Mouse (Mus musculus): ENCODE measurements around the gene Zhx3.

Zhx3 gene

DNA sequence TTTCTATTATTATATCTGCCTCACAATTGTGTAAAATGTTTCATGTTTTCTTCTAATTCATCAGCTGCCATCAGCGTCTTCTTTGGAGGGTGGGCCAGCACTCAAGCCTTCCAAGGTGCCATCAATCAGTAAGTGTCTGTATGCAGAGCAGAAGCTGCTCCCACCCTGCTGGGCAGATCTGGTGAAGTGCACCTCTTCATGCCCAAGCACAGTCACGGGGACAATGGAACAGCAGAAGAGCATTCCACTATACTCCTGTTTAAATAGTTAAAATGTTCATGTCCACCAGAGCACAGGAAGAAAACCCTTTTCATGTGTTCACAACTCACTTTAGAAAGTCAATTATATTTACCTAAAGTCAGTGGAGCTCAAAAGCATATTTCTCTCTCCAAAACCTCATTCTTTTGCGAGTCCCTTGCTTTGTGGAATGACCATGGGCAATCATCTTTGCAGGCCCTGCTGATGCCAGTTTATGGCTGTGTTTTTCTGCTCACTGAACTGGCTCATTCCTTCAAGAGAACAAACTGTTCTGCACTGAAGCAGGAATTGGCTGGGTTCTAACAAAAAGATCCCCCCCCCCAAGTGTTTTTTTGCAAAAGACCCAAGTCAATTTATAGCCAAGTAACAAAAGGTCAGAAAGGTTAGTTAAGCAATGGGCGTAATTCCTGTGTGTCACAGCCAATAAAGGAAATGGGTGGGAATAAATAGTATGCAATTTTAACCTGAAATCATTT is 67.8 kb downstream of the Zhx3 start:
- no peak for DNase-seq (ENCODE audit: low spot score in 2 of 2)

DNA sequence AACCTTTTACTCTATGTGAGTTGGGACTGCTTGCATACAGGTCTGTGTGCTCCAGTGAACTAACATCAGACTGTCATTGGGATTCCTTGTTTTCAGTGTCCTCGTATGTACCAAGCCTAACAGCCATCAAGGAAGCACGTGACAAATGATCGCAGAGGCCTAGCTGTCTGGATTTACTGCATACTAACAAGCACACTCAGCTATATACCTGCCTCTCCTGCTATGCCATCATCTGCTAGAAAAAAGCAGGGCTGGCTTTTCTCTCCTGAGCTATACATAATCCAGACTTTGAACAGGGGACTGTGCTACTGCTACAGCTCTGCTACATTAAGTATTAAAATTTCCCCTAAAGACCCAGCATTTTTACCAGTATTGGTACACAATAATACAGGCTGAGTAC is 70.5 kb downstream of the Zhx3 start:
- DNase-seq (ENCODE audit: low spot score in 2 of 2), result no peak

DNA sequence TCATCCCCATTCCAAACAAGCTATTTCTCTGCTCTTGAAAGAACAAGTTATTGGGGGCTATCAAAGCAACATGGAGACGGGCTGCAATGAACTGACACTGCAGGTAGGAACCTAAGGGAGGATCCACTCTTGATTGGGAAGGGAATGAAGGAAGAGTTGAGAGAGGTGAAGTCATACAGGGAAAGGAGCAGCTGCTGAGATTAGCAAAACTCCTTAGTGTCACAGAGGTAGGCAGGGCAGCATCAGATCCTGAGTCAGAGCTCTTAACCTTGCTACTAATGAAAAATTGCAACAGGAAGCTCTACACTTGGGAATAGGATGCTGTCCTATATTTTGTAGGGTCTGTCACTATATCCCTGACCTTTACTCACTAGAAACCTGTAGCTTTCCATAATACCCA is 71.8 kb downstream of the Zhx3 start:
- DNase-seq (ENCODE audit: low spot score in 2 of 2), result no peak

DNA sequence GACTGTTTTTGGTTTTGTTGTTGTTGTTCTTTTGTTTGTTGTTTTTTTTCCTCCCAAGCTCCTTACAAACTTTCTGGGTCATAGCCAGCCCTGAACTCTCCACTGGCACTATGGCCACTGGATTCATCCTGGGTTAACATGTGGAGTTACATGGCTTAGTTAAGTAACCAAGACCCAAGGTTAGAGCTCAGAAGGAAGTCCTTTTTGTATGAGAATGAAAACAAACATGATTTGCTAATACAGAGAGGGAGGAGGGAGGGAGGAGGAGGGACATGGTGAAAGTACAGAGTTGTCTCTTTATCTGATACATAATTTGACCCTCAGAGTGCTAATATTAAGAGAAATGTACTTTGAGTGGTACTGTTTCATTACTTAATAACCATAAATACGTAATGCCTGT is 74.6 kb downstream of the Zhx3 start:
- DNase-seq (ENCODE audit: low spot score in 2 of 2), result no peak

DNA sequence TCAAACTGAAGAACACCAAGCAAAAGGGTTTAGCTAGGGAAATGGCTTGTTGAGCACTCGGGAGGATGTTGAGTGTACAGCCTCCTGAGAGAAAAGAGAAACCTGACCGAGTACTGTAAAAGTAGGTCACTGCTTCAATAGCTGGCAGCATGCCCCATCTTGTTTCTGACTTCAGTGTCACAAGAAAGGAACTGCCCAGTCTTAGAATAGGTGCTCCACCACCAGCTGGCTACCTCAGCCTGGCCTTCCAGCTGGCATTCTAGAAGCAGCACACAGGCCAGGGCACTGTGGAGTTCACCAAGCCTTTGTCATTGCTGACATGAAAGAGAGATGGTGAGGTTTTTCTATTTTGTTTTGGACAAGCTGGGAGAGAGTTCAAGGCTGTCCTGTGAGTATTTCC is 75.8 kb downstream of the Zhx3 start:
- no peak for DNase-seq (ENCODE audit: low spot score in 2 of 2)

DNA sequence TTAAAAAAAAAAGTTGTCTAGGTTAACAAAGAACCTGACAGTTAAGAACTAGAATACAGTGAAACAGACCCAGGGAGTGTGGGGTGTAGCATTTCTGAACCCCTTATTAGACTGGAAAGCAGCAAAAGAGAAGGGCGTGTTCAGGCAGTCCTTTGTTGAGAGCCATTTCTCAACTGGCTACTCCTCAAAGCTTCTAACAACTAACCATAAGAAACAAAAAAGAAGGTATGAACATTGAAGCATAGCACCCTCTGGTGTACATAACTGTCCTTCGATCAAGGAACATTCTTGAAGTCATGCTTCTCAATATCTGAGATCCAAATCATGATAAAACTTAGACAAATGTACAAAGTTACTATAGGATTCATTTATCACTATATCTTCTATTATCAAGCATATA is 79.7 kb downstream of the Zhx3 start:
- no peak for DNase-seq (ENCODE audit: low spot score in 2 of 2)

DNA sequence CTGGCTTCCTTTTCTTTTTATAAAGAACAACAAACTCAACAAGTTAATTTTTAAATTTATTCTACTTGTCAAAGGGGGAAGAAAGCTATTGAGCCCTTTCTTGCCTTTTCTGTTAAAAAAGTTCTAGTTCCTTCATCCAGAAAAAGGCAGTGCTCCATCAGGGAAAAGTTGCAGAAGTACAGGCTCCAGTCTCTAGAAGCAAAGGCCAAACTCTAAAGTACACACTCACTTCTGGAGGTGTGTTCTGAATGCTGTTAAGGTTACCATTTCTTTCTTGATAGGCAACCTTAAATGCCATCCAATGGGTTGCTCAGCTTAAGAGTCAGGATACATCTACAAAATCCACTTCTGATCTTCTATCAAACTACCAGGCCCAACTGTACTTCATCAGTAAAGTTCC is 83.1 kb downstream of the Zhx3 start:
- DNase-seq (ENCODE audit: low spot score in 2 of 2), result no peak

DNA sequence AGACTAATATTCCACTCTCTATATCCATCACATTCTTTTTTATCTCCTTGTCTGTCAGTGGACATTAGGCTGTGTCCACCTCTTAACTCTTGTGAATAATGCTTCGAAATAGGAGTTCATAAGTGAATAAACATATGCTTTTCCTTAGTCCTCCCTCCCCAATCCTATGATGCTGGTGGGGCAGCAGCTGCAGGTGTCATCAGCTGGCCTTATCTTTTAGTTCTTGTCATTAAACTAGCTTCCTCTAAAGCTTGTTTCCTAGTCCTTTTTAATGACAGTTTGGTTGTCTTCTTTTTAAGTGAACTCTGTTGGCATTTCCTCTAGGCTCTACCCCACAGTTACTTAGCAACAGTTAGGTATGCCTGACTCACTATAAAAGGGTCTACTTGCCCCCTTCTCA is 83.8 kb downstream of the Zhx3 start:
- DNase-seq (ENCODE audit: low spot score in 2 of 2), result no peak

DNA sequence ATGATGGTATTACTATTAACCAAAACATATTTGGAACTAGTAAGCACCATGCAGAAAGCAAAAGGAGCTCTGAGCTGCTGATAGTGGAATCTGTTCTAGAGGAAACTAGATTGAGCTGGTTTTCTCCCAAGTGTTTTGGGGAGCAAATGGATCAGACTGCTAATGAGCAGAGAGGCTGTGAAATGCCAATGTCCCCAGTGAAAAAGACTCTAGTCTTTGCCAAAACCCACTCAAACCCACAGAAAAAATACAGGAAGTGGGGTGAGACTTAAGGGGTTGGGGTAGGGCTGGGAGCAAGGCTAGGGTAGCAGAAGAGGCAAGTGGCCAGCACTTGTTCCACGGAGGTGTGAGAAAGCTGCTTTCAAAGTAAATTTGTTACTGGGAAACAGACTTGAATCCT is 86.5 kb downstream of the Zhx3 start:
- DNase-seq (ENCODE audit: low spot score in 2 of 2), result no peak

DNA sequence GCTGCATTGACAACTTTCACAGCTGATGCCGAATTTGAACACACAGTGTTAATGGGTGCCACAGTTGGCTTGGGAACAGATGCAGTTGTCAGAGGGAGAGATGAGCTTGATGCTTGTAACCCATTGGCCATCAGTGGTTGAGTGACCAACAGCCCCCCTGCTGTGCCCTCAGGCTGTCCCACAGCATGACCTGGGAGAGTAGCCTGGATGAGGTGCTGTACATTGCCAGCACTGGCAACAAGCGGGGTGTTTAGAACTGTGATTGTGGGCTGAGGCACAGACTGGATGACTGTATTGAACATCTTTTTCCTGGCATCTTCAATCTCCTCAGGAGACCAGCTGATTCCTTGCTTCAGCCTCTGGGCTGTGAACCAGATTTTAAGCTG is 92.0 kb downstream of the Zhx3 start:
- DNase-seq (ENCODE audit: low spot score in 2 of 2), result no peak

DNA sequence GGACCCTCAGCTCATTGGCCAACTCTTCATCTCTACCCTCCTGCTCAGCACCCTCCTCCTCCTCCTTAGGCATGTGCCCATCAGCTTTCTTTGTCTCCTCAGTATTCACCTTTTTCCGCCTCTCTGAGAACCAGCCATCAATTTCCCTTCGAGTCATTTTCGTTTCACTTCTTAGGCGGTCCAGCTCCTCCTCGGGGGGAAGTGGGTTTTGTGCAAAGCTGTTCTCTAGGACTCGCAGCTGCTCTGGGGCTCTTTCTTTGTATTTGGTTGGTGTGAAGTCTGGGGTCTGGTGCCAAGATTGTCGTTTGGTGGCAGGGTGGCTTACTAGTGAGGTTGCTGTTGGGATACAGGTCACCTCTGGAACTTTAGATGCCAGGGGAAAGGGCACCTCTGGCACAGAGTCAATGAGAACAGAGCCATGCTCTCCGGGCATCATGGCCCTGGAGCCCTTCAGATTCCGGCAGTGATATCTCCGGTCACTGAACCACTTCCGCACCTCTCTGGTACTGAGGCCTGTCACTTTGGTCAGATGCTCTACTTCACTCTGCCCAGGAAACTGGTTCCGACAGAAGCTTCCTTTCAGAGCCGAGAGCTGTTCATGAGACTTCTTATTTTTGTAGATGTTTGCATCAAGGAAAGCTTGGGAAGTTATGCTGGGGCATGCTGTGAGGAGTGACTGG is 92.5 kb downstream of the Zhx3 start:
- DNase-seq (ENCODE audit: low spot score in 2 of 2), result peak in 1 of 2 experiments; percentile 51

DNA sequence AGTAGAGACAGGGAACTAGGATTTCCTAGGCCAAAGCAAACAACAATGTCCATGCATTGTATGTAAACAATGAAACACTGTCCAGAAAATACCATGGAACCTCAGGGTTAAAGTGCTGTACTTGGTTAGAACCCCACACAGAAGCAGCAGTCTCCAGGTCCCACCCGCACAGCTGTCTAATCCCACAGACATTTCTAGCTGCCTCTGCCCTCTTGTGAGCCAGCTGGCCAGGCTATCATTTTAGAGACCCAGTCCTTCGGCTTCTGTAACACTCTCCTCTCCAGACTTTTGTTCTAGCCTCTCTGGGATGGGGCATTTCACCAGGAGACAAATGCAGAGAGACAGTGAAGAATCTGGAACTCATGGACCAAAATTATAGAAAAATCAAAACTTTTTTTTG is 94.8 kb downstream of the Zhx3 start:
- DNase-seq (ENCODE audit: low spot score in 2 of 2), result no peak

DNA sequence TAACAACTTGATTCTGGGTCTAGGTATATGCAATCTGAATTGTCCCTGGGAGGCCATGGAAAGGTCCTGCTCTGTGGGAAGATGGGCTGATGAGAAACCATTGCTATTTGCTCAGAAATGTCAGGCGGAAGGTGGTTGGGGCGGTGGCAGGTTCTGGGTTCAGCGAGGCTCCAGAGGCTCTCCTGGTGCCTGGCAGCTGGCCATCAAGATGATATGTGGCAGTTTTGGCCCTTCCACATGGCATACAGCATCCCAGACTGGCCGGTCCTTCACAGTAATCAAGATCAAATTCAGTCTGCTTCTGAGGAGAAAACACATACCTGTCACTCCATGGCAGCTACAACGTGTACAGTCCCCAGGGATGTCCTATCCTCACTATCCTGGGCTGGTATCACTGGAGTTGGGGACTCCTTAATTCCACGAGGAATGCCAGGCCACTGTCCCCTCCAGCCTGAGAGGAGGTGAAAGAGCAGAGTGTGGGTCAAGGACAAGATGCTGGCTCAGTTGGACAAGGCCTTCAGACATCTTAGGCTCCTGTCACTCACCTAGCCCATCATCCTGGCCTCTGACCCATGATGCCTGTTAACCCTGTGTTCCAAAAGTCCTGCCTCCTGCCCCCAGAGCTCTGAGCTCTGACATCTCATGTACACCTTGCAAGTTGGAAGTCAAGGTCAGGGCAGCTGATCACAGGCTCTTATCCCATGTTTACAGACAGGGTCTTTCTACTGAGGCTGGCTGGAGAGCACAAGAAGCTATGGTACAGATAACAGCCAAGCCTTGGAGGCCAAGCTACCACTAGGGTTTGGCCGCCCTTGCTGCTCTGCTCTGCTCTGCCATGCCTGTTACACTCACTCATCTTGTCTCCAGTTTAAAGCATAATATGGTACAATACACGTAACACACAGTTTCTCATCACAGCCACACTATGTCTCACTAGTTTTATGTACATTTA is 101.2 kb downstream of the Zhx3 start:
- no peak for DNase-seq (ENCODE audit: low spot score in 2 of 2)

DNA sequence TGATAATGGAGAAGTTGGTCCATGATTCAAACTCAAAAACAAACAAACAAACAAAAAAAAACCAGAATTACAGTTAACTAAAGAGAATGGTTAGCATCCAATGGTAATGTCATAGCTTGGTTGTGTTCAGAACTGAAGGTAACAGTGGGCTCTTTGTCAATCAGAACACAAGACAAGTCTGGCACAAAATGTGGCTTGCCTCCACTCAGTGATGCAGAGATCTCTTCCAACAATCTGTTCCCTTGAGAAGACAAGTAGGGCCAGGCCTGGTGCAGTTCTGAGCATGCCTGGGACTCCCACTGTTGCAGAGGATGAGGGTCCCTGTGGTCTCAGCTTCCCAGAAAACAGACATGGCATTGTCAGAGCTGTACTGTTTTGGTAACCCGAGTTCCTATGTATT is 101.9 kb downstream of the Zhx3 start:
- no peak for DNase-seq (ENCODE audit: low spot score in 2 of 2)

DNA sequence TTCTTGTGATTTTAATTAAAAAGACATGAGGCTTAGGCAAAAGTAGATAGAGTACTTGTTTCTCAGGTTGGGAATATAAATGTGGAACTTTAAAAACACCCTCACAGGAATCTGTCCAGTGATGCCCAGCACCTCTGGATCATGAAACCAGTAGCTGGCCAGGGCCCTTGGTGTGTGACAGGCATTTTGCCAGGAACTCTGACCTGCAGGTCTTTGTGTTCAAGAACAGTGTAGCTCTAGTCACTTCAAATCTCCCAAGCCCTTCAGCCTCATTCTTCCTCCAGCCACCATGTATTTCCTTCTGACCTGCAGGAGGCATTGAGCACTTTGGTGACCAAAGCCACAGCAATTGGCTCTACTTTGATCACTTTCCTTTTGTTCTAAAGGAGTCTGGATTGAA is 102.4 kb downstream of the Zhx3 start:
- no peak for DNase-seq (ENCODE audit: low spot score in 2 of 2)

DNA sequence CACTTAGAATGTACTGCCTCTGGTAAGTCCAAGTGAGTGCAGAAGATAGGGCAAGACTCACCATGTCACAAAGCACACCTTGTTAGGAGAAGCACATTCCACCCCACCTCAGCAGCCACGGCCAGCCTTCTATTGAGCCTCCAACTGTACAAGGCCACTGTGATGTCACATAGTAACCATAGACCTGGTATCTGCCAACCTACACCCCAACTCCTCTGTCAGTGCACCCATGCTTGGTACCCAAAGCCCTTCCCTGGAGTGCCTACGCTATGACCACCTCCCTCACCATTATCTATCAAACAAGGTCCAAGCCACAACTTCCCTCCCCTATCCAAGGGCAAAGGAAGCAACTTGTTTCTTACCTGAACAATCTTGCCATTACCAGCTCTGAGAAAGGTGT is 103.8 kb downstream of the Zhx3 start:
- no peak for DNase-seq (ENCODE audit: low spot score in 2 of 2)

DNA sequence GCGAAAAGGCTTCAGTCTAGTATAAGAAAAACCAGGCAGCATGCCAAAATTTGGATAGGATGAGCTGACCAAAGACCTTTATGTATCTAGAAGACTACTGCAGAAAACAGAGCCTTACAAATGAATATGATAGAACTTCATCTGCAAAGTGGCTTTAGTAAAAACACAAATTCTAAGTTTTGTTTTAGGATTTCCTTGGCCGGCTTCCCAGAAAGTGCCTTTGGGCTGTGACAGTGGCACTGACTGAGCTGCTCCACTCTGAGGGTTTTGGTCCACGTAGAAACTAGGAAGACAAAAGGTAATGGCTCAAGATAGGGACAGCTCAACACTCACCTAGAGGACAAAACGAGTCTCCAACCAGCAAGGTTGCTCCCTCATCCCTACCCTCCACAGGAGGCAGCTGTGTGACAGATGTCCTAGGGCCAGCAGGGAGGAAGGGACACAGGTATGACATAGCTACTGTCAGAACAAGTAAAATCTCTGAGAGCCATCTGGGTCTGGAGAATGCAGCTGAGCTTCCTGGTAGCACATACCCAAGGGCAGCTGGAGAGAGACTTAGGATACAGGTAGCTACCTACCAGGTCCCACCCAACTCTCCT is 104.6 kb downstream of the Zhx3 start:
- no peak for DNase-seq (ENCODE audit: low spot score in 2 of 2)

DNA sequence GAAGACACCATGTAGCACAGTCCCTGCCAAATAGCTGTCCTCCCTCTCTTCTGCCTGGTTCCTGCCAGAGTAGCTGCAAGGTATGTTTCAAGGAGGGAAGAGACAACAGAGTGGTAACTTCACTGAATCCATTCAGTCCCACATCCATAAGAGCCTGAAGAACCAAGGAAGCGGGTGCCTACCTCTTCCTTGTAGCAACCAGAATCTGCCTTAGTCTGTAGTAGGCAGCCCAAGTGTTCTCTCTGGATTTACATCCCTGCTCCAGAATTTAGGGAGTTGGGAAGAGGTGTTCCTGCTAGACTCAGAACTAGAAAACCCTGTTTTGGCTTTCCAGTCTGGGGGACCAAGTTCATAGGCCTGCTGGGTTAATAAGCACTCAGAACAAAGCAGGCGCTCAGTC is 105.6 kb downstream of the Zhx3 start:
- DNase-seq (ENCODE audit: low spot score in 2 of 2), result no peak

DNA sequence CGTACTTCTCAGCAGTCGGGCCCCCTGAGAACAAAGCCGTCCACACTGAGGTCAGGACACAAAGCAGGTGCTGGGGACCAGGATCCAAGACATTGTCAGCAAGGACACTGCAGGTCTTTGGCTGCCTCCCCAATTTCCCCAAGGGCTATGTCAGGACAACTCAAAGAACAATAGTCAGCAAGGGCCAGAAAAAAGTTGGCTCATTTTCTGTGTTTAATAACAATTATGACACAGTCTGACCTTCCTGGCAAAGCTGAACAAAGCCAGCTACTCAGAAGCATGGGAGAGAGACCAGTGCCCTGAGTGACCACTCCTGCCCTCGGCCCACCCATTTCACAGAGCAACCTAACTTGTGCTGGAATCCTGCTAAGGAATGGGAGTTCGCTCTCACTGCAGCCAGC is 106.4 kb downstream of the Zhx3 start:
- DNase-seq (ENCODE audit: low spot score in 2 of 2), result no peak

DNA sequence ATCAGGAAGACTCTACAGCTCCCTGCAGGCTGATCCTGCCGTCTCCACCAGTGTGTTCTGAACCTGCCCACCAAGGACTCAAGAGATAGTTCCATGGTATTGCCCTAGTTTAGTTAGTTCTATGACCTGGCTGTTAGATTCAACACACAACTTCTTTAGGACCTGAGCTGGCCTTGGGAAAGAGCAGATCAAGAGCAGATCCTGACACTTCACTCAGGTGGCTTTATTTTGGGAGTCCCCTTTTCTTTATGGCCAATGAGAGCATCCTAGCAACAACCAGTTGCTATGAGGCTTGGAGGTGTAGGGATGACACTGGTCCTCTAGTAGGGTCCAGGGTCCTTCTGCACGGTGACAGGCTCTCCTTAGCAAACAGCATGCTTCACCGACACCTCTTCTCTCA is 107.7 kb downstream of the Zhx3 start:
- DNase-seq (ENCODE audit: low spot score in 2 of 2), result no peak

DNA sequence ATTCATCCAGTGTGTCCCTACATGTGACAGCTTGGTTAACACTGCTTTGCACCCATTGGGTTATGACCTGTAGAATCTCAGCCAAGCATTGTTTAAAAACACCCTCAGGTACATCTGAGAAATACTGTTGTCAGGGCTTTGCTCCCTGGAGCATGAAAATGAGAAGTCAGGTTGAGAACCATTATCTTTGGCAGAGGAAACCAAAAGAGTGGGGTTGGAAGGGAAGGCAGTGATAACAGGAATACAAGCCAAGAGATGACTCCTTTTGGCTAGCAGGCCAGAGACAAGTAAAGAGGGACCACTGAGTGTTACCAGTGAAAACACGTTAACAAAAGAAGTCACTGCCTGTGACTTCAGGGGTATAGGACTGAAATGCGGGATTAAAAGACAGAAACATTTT is 108.4 kb downstream of the Zhx3 start:
- DNase-seq (ENCODE audit: low spot score in 2 of 2), result no peak

DNA sequence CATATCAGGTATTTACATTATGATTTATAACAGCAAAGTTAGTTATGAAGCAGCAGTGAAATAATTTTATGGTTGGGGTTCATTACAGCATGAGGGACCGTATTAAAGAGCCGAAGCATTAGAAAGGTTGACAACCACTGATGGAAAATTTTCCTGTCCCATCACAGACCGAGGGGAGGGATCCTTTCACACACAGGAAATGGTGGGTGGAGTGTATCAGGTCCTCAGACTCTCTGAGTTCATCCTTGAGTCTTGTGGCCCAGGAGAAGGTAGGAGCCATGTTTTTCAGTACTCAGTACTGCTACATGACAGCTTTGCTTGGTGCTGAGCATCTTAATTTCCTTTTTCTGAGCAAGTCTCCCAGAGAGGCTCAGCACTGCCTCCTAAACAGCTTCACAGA is 109.0 kb downstream of the Zhx3 start:
- no peak for DNase-seq (ENCODE audit: low spot score in 2 of 2)
